Mouse (Mus musculus): ENCODE results near the gene Sec16b. TPM values are rescaled to one million over a fixed set of nuclear protein-coding genes. Genes with fewer than 3 reads are reported as not detected.

Sec16b gene
- polyA plus RNA-seq, 1 experiment from 2014 or later = 0.73 TPM

- Histone ChIP-seq H3K4me3 (no peak overlapping the region), H3K27me3 (no peaks in the 10 kb centered on the region), H3K4me1 (no peaks in the 10 kb centered on the region), H3K36me3 (no peaks in the 10 kb centered on the region), H3K9ac (replicated peaks) (no peak overlapping the region), H3K4me2 (replicated peaks) (no peak overlapping the region), H3K9me3 (no peaks in the 10 kb centered on the region), H3K27ac (replicated peaks) (no peak overlapping the region)
- WGBS = 93% methylated on average over 5 of the region's 5 CpGs
- ATAC-seq (ENCODE audit: low FRiP score, low read depth) = no peak
These were observed 62.9 kb downstream of the Sec16b start for GRCm38 (mm10) chr1:157569263-157570090.

- no peaks in the 10 kb centered on the region for H3K27me3 ChIP-seq
- no peaks in the 10 kb centered on the region for H3K9me3 ChIP-seq
- no peak overlapping the region for H3K4me3 ChIP-seq
- no peak overlapping the region for H3K4me2 ChIP-seq (replicated peaks)
- no peaks in the 10 kb centered on the region for H3K36me3 ChIP-seq
- no peak overlapping the region for H3K27ac ChIP-seq (replicated peaks)
- no peak overlapping the region for H3K9ac ChIP-seq (replicated peaks)
- no peaks in the 10 kb centered on the region for H3K4me1 ChIP-seq
- 91% methylated on average over 3 of the region's 3 CpGs for WGBS
- no peak for ATAC-seq (ENCODE audit: low FRiP score, low read depth)
These were observed 68.8 kb downstream of the Sec16b start for GRCm38 (mm10) chr1:157575316-157575715.

GRCm38 (mm10) chr1:157578336-157578735 lies 71.8 kb downstream of the Sec16b start:
- WGBS = 88% methylated on average over 8 of the region's 8 CpGs
- H3K9me3 ChIP-seq = no peaks in the 10 kb centered on the region
- H3K4me2 ChIP-seq (replicated peaks) = no peak overlapping the region
- ATAC-seq (ENCODE audit: low FRiP score, low read depth) = no peak
- H3K4me1 ChIP-seq = no peaks in the 10 kb centered on the region
- no peak overlapping the region for H3K9ac ChIP-seq (replicated peaks)
- H3K27ac ChIP-seq (replicated peaks) = no peak overlapping the region
- H3K27me3 ChIP-seq = no peaks in the 10 kb centered on the region
- H3K36me3 ChIP-seq = no peaks in the 10 kb centered on the region
- H3K4me3 ChIP-seq = no peak overlapping the region

GRCm38 (mm10) chr1:157586556-157586955 lies 80.0 kb downstream of the Sec16b start:
- Histone ChIP-seq H3K36me3 (no peaks in the 10 kb centered on the region), H3K9ac (replicated peaks) (no peak overlapping the region), H3K27me3 (no peaks in the 10 kb centered on the region), H3K4me1 (no peaks in the 10 kb centered on the region), H3K9me3 (no peaks in the 10 kb centered on the region), H3K4me3 (no peak overlapping the region), H3K27ac (replicated peaks) (no peak overlapping the region), H3K4me2 (replicated peaks) (no peak overlapping the region)
- WGBS = 88% methylated on average over 5 of the region's 5 CpGs
- ATAC-seq (ENCODE audit: low FRiP score, low read depth) = no peak

GRCm38 (mm10) chr1:157592039-157592438 lies 85.5 kb downstream of the Sec16b start:
- no peak for ATAC-seq (ENCODE audit: low FRiP score, low read depth)
- Histone ChIP-seq H3K4me1 (peaks cover 10% of the 10 kb centered on the region; the same call in 1 of the 2 replicates), H3K4me2 (replicated peaks) (no peak overlapping the region), H3K9ac (replicated peaks) (no peak overlapping the region), H3K27me3 (0 out of 2 replicates have a peak, but pooled peaks cover under 1% of the 10 kb centered on the region), H3K27ac (replicated peaks) (no peak overlapping the region), H3K4me3 (no peak overlapping the region), H3K36me3 (no peaks in the 10 kb centered on the region), H3K9me3 (no peaks in the 10 kb centered on the region)
- 43% methylated on average over 2 of the region's 2 CpGs for WGBS

GRCm38 (mm10) chr1:157594561-157594960 lies 88.0 kb downstream of the Sec16b start:
- H3K36me3 ChIP-seq = no peaks in the 10 kb centered on the region
- H3K27ac ChIP-seq (replicated peaks) = no peak overlapping the region
- 70% methylated on average over 5 of the region's 5 CpGs for WGBS
- no peak overlapping the region for H3K4me3 ChIP-seq
- H3K4me1 ChIP-seq = peaks cover 10% of the 10 kb centered on the region; the same call in 1 of the 2 replicates
- ATAC-seq (ENCODE audit: low FRiP score, low read depth) = no peak
- H3K9ac ChIP-seq (replicated peaks) = no peak overlapping the region
- H3K4me2 ChIP-seq (replicated peaks) = no peak overlapping the region
- H3K27me3 ChIP-seq = 0 out of 2 replicates have a peak, but pooled peaks cover 3% of the 10 kb centered on the region
- H3K9me3 ChIP-seq = no peaks in the 10 kb centered on the region

GRCm38 (mm10) chr1:157595165-157595564 lies 88.6 kb downstream of the Sec16b start:
- no peak for ATAC-seq (ENCODE audit: low FRiP score, low read depth)
- no peak overlapping the region for H3K4me2 ChIP-seq (replicated peaks)
- H3K9ac ChIP-seq (replicated peaks) = no peak overlapping the region
- 0 out of 2 replicates have a peak, but pooled peaks cover 3% of the 10 kb centered on the region for H3K27me3 ChIP-seq
- peaks cover 10% of the 10 kb centered on the region; the same call in 1 of the 2 replicates for H3K4me1 ChIP-seq
- H3K9me3 ChIP-seq = no peaks in the 10 kb centered on the region
- H3K4me3 ChIP-seq = no peak overlapping the region
- no peaks in the 10 kb centered on the region for H3K36me3 ChIP-seq
- H3K27ac ChIP-seq (replicated peaks) = no peak overlapping the region
- WGBS = 49% methylated on average over 9 of the region's 9 CpGs

GRCm38 (mm10) chr1:157604513-157604912 lies 98.0 kb downstream of the Sec16b start:
- H3K27ac ChIP-seq (replicated peaks) = no peak overlapping the region
- H3K36me3 ChIP-seq = no peaks in the 10 kb centered on the region
- 83% methylated on average over 5 of the region's 5 CpGs for WGBS
- no peaks in the 10 kb centered on the region for H3K9me3 ChIP-seq
- H3K4me2 ChIP-seq (replicated peaks) = no peak overlapping the region
- H3K9ac ChIP-seq (replicated peaks) = no peak overlapping the region
- ATAC-seq (ENCODE audit: low FRiP score, low read depth) = no peak
- H3K4me3 ChIP-seq = no peak overlapping the region
- H3K27me3 ChIP-seq = no peaks in the 10 kb centered on the region
- no peaks in the 10 kb centered on the region for H3K4me1 ChIP-seq

Other genes with a start within 250 kb of the Sec16b start
- gene Rasal2, start 94.1 kb upstream of the Sec16b start, polyA plus RNA-seq (2016; fragmentation: Nextera tagmentation; extraction: Ambion mirVana) = 36.4 and 43.7 TPM in 2 replicates
- gene Cryzl2, start 48.2 kb upstream of the Sec16b start, polyA plus RNA-seq (2016; fragmentation: Nextera tagmentation; extraction: Ambion mirVana) = 7.5 and 8.2 TPM in 2 replicates

All from midbrain, embryonic 12.5 days (tissue).